Mouse (Mus musculus) lung, postnatal 0 days (tissue): Measurements from ENCODE around the gene Lrp6.

Experiments used
- CTCF ChIP-seq: IDR thresholded peaks from 2 replicates; pipeline ENCODE4 v1.5.1; 2016; ENCODE audit warnings: antibody characterized with exemption, mild to moderate bottlenecking
- EP300 ChIP-seq: IDR thresholded peaks from 2 replicates; pipeline ENCODE4 v1.6.1; 2016; ENCODE audit warnings: antibody characterized with exemption, mild to moderate bottlenecking, control low read depth

GRCm38 (mm10) chr6:134582110-134582509 is 15.3 kb upstream of the Lrp6 start:
- TF ChIP-seq CTCF (no peak), EP300 (no peak)
